Mouse (Mus musculus) left cerebral cortex, postnatal 10 days (tissue): ENCODE data around the gene Fbln1. TPM values are rescaled to one million over a fixed set of nuclear protein-coding genes. Genes with fewer than 3 reads are reported as not detected.

ENCODE experiments used
- DNase-seq, 2 experiments: peaks; one replicate each; pipeline ENCODE4 v3.0.0; 2021 to 2022; ENCODE audit warnings: low spot score in 2 of 2, mixed read lengths in 1 of 2; ENCODE audit errors: extremely low spot score in 1 of 2
- intact Hi-C: fragments of 180-260 bp; cut with DNase I; formaldehyde crosslinking; loops from one replicate; pipeline ENCODE4 v1.15.1; 2025
- total RNA-seq, 2 experiments: library from RNA; stranded (reverse); gene quantifications; 2 replicates each; pipeline ENCODE4 v1.2.3; 2021

Fbln1 gene
- 10 to 100 TPM; 11.9 to 12.0 TPM for total RNA-seq

GRCm38 (mm10) chr15:85205792-85206702 is at the start of gene Fbln1:
TSS of gene Fbln1 (plus strand) at chr15:85205949.
- DNase-seq = peak; percentile 50 to 84
- intact Hi-C loops = no loop called here

- intact Hi-C loops = no loop called here
These were observed 49.6 kb upstream of the Fbln1 start for GRCm38 (mm10) chr15:85156198-85156597.

GRCm38 (mm10) chr15:85161416-85161815 is 44.3 kb upstream of the Fbln1 start:
- intact Hi-C loops = no loop called here

More at GRCm38 (mm10) chr15:85156198-85156597, 49.6 kb upstream of the Fbln1 start:
- DNase-seq = no peak

GRCm38 (mm10) chr15:85162693-85163663 is 42.8 kb upstream of the Fbln1 start:
- peak in 1 of 2 experiments; percentile 61 for DNase-seq

More at GRCm38 (mm10) chr15:85161416-85161815, 44.3 kb upstream of the Fbln1 start:
- DNase-seq = no peak

GRCm38 (mm10) chr15:85166433-85166933 is 39.3 kb upstream of the Fbln1 start:
- intact Hi-C loops = no loop called here
- DNase-seq = no peak

More at GRCm38 (mm10) chr15:85162693-85163663, 42.8 kb upstream of the Fbln1 start:
- intact Hi-C loops = no loop called here

- no peak for DNase-seq
- intact Hi-C loops = no loop called here
These were observed 38.6 kb upstream of the Fbln1 start for GRCm38 (mm10) chr15:85167086-85167679.

GRCm38 (mm10) chr15:85172054-85172453 is 33.7 kb upstream of the Fbln1 start:
- intact Hi-C loops = no loop called here
- no peak for DNase-seq

GRCm38 (mm10) chr15:85173425-85173824 is 32.3 kb upstream of the Fbln1 start:
- intact Hi-C loops = no loop called here

GRCm38 (mm10) chr15:85174060-85174459 is 31.7 kb upstream of the Fbln1 start:
- intact Hi-C loops = no loop called here
- DNase-seq = no peak

More at GRCm38 (mm10) chr15:85173425-85173824, 32.3 kb upstream of the Fbln1 start:
- DNase-seq = no peak

- DNase-seq = peak in 1 of 2 experiments; percentile 91
- intact Hi-C loops = no loop called here
These were observed 28.2 kb upstream of the Fbln1 start for GRCm38 (mm10) chr15:85177576-85177975.

- no peak for DNase-seq
- intact Hi-C loops = no loop called here
These were observed 27.6 kb upstream of the Fbln1 start for GRCm38 (mm10) chr15:85178172-85178571.

- peak in 1 of 2 experiments; percentile 14 for DNase-seq
- intact Hi-C loops = no loop called here
These were observed 26.1 kb upstream of the Fbln1 start for GRCm38 (mm10) chr15:85179528-85180180.

- no peak for DNase-seq
- intact Hi-C loops = no loop called here
These were observed 25.4 kb upstream of the Fbln1 start for GRCm38 (mm10) chr15:85180368-85180767.

GRCm38 (mm10) chr15:85182063-85182462 is 23.7 kb upstream of the Fbln1 start:
- intact Hi-C loops = no loop called here
- no peak for DNase-seq

- intact Hi-C loops = no loop called here
- peak in 1 of 2 experiments; percentile 41 for DNase-seq
These were observed 18.8 kb upstream of the Fbln1 start for GRCm38 (mm10) chr15:85186916-85187315.

- intact Hi-C loops = no loop called here
- peak in 1 of 2 experiments; percentile 52 for DNase-seq
These were observed 17.5 kb upstream of the Fbln1 start for GRCm38 (mm10) chr15:85188167-85188778.

GRCm38 (mm10) chr15:85200446-85201289 is 5.1 kb upstream of the Fbln1 start:
- intact Hi-C loops = no loop called here
- peak in 1 of 2 experiments; percentile 45 for DNase-seq
